Mouse (Mus musculus) liver, embryonic 13.5 days (tissue): ENCODE measurements around the gene Scarb2. TPM values are rescaled to one million over a fixed set of nuclear protein-coding genes. Genes with fewer than 3 reads are reported as not detected.

Source experiments
- ATAC-seq: fragments of 200-750 bp; cut with Nextera tagmentation; 2 replicates; pipeline ENCODE4 v1.8.0; 2017; ENCODE audit warnings: low read depth, mild to moderate bottlenecking, moderate number of reproducible peaks, moderate library complexity
- DNase-seq: peaks from one replicate; pipeline ENCODE4 v3.0.0; 2022
- H3K27ac ChIP-seq: fragments of 300-500 bp; sonication (generic); 2 replicates; pipeline ENCODE4 v1.5.1; 2015; ENCODE audit warnings: moderate library complexity, mild to moderate bottlenecking, inconsistent platforms
- H3K27me3 ChIP-seq: fragments of 300-500 bp; sonication (generic); 2 replicates; pipeline ENCODE4 v1.6.1; 2015; ENCODE audit warnings: mild to moderate bottlenecking, inconsistent platforms
- H3K36me3 ChIP-seq: fragments of 300-500 bp; sonication (generic); 2 replicates; pipeline ENCODE4 v1.6.1; 2015; ENCODE audit warnings: mild to moderate bottlenecking, inconsistent platforms
- H3K4me1 ChIP-seq: fragments of 300-500 bp; sonication (generic); replicated peaks from 2 replicates; pipeline ENCODE4 v1.6.1; 2015; ENCODE audit warnings: inconsistent platforms
- H3K4me2 ChIP-seq: fragments of 300-500 bp; sonication (generic); 2 replicates; pipeline ENCODE4 v1.6.1; 2015; ENCODE audit warnings: inconsistent platforms, mild to moderate bottlenecking, moderate library complexity
- H3K4me3 ChIP-seq: fragments of 300-500 bp; sonication (generic); replicated peaks from 2 replicates; pipeline ENCODE4 v1.5.1; 2015; ENCODE audit warnings: mild to moderate bottlenecking, inconsistent platforms
- H3K9ac ChIP-seq: fragments of 300-500 bp; sonication (generic); 2 replicates; pipeline ENCODE4 v1.6.1; 2015; ENCODE audit warnings: mild to moderate bottlenecking, inconsistent platforms
- H3K9me3 ChIP-seq: fragments of 300-500 bp; sonication (generic); replicated peaks from 2 replicates; pipeline ENCODE4 v1.6.1; 2016; ENCODE audit warnings: inconsistent platforms
- WGBS: fragments of 180-500 bp; shearing (Covaris S2); methylation state at CpG from one replicate; pipeline ENCODE4 v1.1.7; 2015; ENCODE audit not compliant: insufficient replicate concordance; 5-methylcytosine and 5-hydroxymethylcytosine counted together
- polyA plus RNA-seq: library from polyadenylated mRNA; unstranded; fragments of >200 nt; fragmentation: Nextera tagmentation; extraction: Ambion mirVana; gene quantifications from 2 replicates; pipeline ENCODE4 v1.2.1, GENCODE M21; 2015

The Scarb2 gene
- polyA plus RNA-seq, 1 experiment from 2014 or later = 5.1 TPM

- Histone ChIP-seq H3K27me3 (no peaks in the 10 kb centered on the region), H3K4me3 (peak overlapping the region; percentile 81; the same call in 1 of the 2 replicates), H3K4me2 (peak overlapping the region; percentile 82), H3K9me3 (no peaks in the 10 kb centered on the region), H3K9ac (no peak overlapping the region), H3K27ac (no peak overlapping the region), H3K4me1 (peaks cover 34% of the 10 kb centered on the region), H3K36me3 (no peaks in the 10 kb centered on the region)
- ATAC-seq (no peak), DNase-seq (peak; percentile 32)
- WGBS = 9% methylated on average over 4 of the region's 4 CpGs
These were observed 318 bp downstream of the Scarb2 start for GRCm38 (mm10) chr5:92506301-92506729.

GRCm38 (mm10) chr5:92505402-92505865 is 1.2 kb downstream of the Scarb2 start:
- DNase-seq = peak; percentile 87
- WGBS = under 1% methylated on average over 48 of the region's 48 CpGs
- Histone ChIP-seq H3K4me2 (peak overlapping the region; percentile 82), H3K36me3 (no peaks in the 10 kb centered on the region), H3K27me3 (no peaks in the 10 kb centered on the region), H3K4me3 (peak overlapping the region; percentile 81), H3K9ac (peak overlapping the region; percentile 81), H3K4me1 (peaks cover 34% of the 10 kb centered on the region), H3K27ac (peak overlapping the region; percentile 85), H3K9me3 (no peaks in the 10 kb centered on the region)
- peak; percentile 93 for ATAC-seq

- DNase-seq (no peak), ATAC-seq (peak; percentile 74)
- Histone ChIP-seq H3K9ac (peak overlapping the region; percentile 81), H3K9me3 (no peaks in the 10 kb centered on the region), H3K36me3 (no peaks in the 10 kb centered on the region), H3K4me2 (peak overlapping the region; percentile 82), H3K27me3 (no peaks in the 10 kb centered on the region), H3K27ac (peak overlapping the region; percentile 85), H3K4me1 (peaks cover 35% of the 10 kb centered on the region), H3K4me3 (peak overlapping the region; percentile 81)
- WGBS = under 1% methylated on average over 35 of the region's 35 CpGs
These were observed 1.8 kb downstream of the Scarb2 start for GRCm38 (mm10) chr5:92504676-92505400.

- no peak for DNase-seq
- Histone ChIP-seq H3K4me2 (peak overlapping the region; percentile 82), H3K27me3 (no peaks in the 10 kb centered on the region), H3K27ac (no peak overlapping the region), H3K9me3 (no peaks in the 10 kb centered on the region), H3K4me1 (peaks cover 38% of the 10 kb centered on the region), H3K4me3 (peak overlapping the region; percentile 81), H3K36me3 (no peaks in the 10 kb centered on the region), H3K9ac (peak overlapping the region; percentile 81)
- ATAC-seq = no peak
- 32% methylated on average over 7 of the region's 7 CpGs for WGBS
These were observed 2.6 kb downstream of the Scarb2 start for GRCm38 (mm10) chr5:92503856-92504618.

- Histone ChIP-seq H3K27ac (no peak overlapping the region), H3K4me2 (peak overlapping the region; percentile 82), H3K4me3 (0 out of 2 replicates have a peak overlapping the region, but pooled peaks have one; percentile 81), H3K9ac (no peak overlapping the region), H3K36me3 (no peaks in the 10 kb centered on the region), H3K27me3 (no peaks in the 10 kb centered on the region), H3K9me3 (no peaks in the 10 kb centered on the region), H3K4me1 (peaks cover 44% of the 10 kb centered on the region)
- ATAC-seq = no peak
- 56% methylated on average over 9 of the region's 9 CpGs for WGBS
- no peak for DNase-seq
These were observed 3.2 kb downstream of the Scarb2 start for GRCm38 (mm10) chr5:92503356-92503847.

- WGBS = 16% methylated on average over 3 of the region's 3 CpGs
- H3K27ac ChIP-seq = no peak overlapping the region
These were observed 7.3 kb downstream of the Scarb2 start for GRCm38 (mm10) chr5:92499378-92499777.

GRCm38 (mm10) chr5:92498661-92499060 is 8.0 kb downstream of the Scarb2 start:
- no peaks in the 10 kb centered on the region for H3K36me3 ChIP-seq
- H3K4me1 ChIP-seq = peaks cover 47% of the 10 kb centered on the region
- no peak for DNase-seq
- no peak for ATAC-seq
- H3K4me2 ChIP-seq = no peak overlapping the region
- no peak overlapping the region for H3K4me3 ChIP-seq
- no peaks in the 10 kb centered on the region for H3K27me3 ChIP-seq
- H3K9me3 ChIP-seq = no peaks in the 10 kb centered on the region
- no peak overlapping the region for H3K27ac ChIP-seq
- 50% methylated on average over 5 of the region's 5 CpGs for WGBS
- H3K9ac ChIP-seq = no peak overlapping the region

More at GRCm38 (mm10) chr5:92499378-92499777, 7.3 kb downstream of the Scarb2 start:
- no peak for ATAC-seq
- Histone ChIP-seq H3K9ac (no peak overlapping the region), H3K9me3 (no peaks in the 10 kb centered on the region), H3K36me3 (no peaks in the 10 kb centered on the region), H3K27me3 (no peaks in the 10 kb centered on the region), H3K4me3 (no peak overlapping the region), H3K4me1 (peaks cover 48% of the 10 kb centered on the region), H3K4me2 (no peak overlapping the region)
- DNase-seq = no peak

- peak; percentile 32; the same call in 1 of the 2 replicates for ATAC-seq
- no peaks in the 10 kb centered on the region for H3K27me3 ChIP-seq
- WGBS = 74% methylated on average over 3 of the region's 3 CpGs
- no peak overlapping the region for H3K4me3 ChIP-seq
- no peak for DNase-seq
- no peaks in the 10 kb centered on the region for H3K36me3 ChIP-seq
- H3K9ac ChIP-seq = no peak overlapping the region
- H3K4me1 ChIP-seq = peaks cover 43% of the 10 kb centered on the region
- H3K27ac ChIP-seq = no peak overlapping the region
- no peaks in the 10 kb centered on the region for H3K9me3 ChIP-seq
- H3K4me2 ChIP-seq = no peak overlapping the region
These were observed 8.4 kb downstream of the Scarb2 start for GRCm38 (mm10) chr5:92498225-92498624.

- H3K27me3 ChIP-seq = no peaks in the 10 kb centered on the region
- WGBS = 61% methylated on average over 7 of the region's 7 CpGs
- H3K4me1 ChIP-seq = peaks cover 44% of the 10 kb centered on the region
- no peak overlapping the region for H3K4me2 ChIP-seq
- no peaks in the 10 kb centered on the region for H3K36me3 ChIP-seq
- ATAC-seq (no peak), DNase-seq (no peak)
- H3K4me3 ChIP-seq = no peak overlapping the region
- no peaks in the 10 kb centered on the region for H3K9me3 ChIP-seq
- no peak overlapping the region for H3K9ac ChIP-seq
- H3K27ac ChIP-seq = no peak overlapping the region
These were observed 10.7 kb downstream of the Scarb2 start for GRCm38 (mm10) chr5:92495771-92496409.

- 42% methylated on average over 4 of the region's 4 CpGs for WGBS
- ATAC-seq (no peak), DNase-seq (no peak)
- Histone ChIP-seq H3K4me1 (peaks cover 50% of the 10 kb centered on the region), H3K4me3 (no peak overlapping the region), H3K9me3 (no peaks in the 10 kb centered on the region), H3K36me3 (no peaks in the 10 kb centered on the region), H3K9ac (no peak overlapping the region), H3K27me3 (no peaks in the 10 kb centered on the region), H3K4me2 (no peak overlapping the region), H3K27ac (no peak overlapping the region)
These were observed 11.3 kb downstream of the Scarb2 start for GRCm38 (mm10) chr5:92495291-92495690.

- no peaks in the 10 kb centered on the region for H3K27me3 ChIP-seq
- H3K27ac ChIP-seq = no peak overlapping the region
- WGBS = 63% methylated on average over 7 of the region's 7 CpGs
- DNase-seq = no peak
- H3K36me3 ChIP-seq = no peaks in the 10 kb centered on the region
- ATAC-seq = no peak
- H3K4me3 ChIP-seq = no peak overlapping the region
- H3K9me3 ChIP-seq = no peaks in the 10 kb centered on the region
- peaks cover 56% of the 10 kb centered on the region for H3K4me1 ChIP-seq
- H3K4me2 ChIP-seq = no peak overlapping the region
- no peak overlapping the region for H3K9ac ChIP-seq
These were observed 13.2 kb downstream of the Scarb2 start for GRCm38 (mm10) chr5:92493423-92493822.
